Mouse (Mus musculus) CD4-positive naive resting alpha-beta T cell, adult 57 days (primary cell): ENCODE data around the gene Gm49369. TPM values are rescaled to one million over a fixed set of nuclear protein-coding genes. Genes with fewer than 3 reads are reported as not detected.

Experiments
- total RNA-seq: library from RNA; stranded (reverse); gene quantifications from one replicate; pipeline ENCODE4 v1.2.4, GENCODE M21; 2023

The Gm49369 gene
- total RNA-seq = 0.83 TPM

DNA sequence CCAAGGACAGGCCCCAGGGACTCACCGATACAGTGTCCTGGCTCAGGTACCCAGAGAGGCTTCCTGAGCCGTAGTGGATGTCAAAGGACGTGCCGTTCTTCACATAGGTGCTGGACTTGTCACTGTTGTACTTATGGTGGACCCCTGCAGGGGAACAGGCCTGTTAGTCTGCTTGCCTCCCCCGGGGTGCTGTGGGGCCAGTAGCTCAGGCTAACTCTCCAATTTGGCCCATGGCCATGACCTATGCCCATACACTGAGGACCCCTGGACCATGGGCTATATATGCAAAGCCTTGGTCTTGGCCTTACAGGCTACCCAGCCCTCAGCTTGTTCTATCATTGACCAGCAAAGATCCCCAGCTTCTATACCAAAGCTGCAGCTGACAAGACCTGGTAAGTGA lies at the start of gene Gm49369:
Gm49369 (minus strand) TSS at position 101 of the 400 bp plus-strand sequence.

GRCm38 (mm10) chr7:142387419-142388148 lies 5.1 kb upstream of the Gm49369 start, which contains the start of gene Ctsd:
TSS of gene Ctsd (minus strand) at chr7:142388038.

GRCm38 (mm10) chr7:142373641-142374412 lies 8.6 kb downstream of the Gm49369 start, which contains the start of gene Ifitm10:
TSS of gene Ifitm10 (minus strand) at chr7:142373753.

Other genes with a start within 250 kb of the Gm49369 start
- not detected for gene Gm39115, start 246.6 kb downstream of the Gm49369 start, total RNA-seq
- not detected for gene Gm45337, start 238.1 kb downstream of the Gm49369 start, total RNA-seq
- not detected for gene Gm29735, start 225.6 kb downstream of the Gm49369 start, total RNA-seq
- not detected for gene Gm4553, start 216.9 kb downstream of the Gm49369 start, total RNA-seq
- gene Krtap5-2, start 206.7 kb downstream of the Gm49369 start, total RNA-seq = not detected
- gene Gm10153, start 192.3 kb downstream of the Gm49369 start, total RNA-seq = not detected
- gene Krtap5-3, start 181.3 kb downstream of the Gm49369 start, total RNA-seq = not detected
- not detected for gene Gm7579, start 170.8 kb downstream of the Gm49369 start, total RNA-seq
- not detected for gene Krtap5-5, start 152.7 kb downstream of the Gm49369 start, total RNA-seq
- not detected for gene Gm40460, start 141.6 kb downstream of the Gm49369 start, total RNA-seq
- not detected for gene Gm2431, start 124.3 kb downstream of the Gm49369 start, total RNA-seq
- not detected for gene Gm4559, start 108.3 kb downstream of the Gm49369 start, total RNA-seq
- gene Krtap5-1, start 85.5 kb downstream of the Gm49369 start, total RNA-seq = not detected
- gene Krtap5-4, start 79.1 kb downstream of the Gm49369 start, total RNA-seq = not detected
- gene Ifitm10, start 8.9 kb downstream of the Gm49369 start, total RNA-seq = 6.4 TPM
- gene Ctsd, start 5.4 kb upstream of the Gm49369 start, total RNA-seq = 233 TPM
- gene Syt8, start 52.2 kb upstream of the Gm49369 start, total RNA-seq = not detected
- not detected for gene Tnni2, start 59.1 kb upstream of the Gm49369 start, total RNA-seq
- gene Lsp1, start 78.1 kb upstream of the Gm49369 start, total RNA-seq = 603 TPM
- gene Tnnt3, start 116.2 kb upstream of the Gm49369 start, total RNA-seq = 35.6 TPM
- 19.6 TPM for gene Mrpl23, start 150.0 kb upstream of the Gm49369 start, total RNA-seq